Mouse (Mus musculus) midbrain, embryonic 11.5 days (tissue): ENCODE measurements around the gene Sh3d19. TPM values are rescaled to one million over a fixed set of nuclear protein-coding genes. Genes with fewer than 3 reads are reported as not detected.

Experiments used
- ATAC-seq: fragments of 200-750 bp; cut with Nextera tagmentation; 2 replicates; pipeline ENCODE4 v1.8.0; 2017; ENCODE audit warnings: moderate TSS enrichment, moderate library complexity; ENCODE audit not compliant: low FRiP score
- DNase-seq: peaks from one replicate; pipeline ENCODE4 v3.0.0; 2015; ENCODE audit warnings: low spot score; ENCODE audit errors: missing footprints
- H3K27ac ChIP-seq: fragments of 300-500 bp; sonication (generic); 2 replicates; pipeline ENCODE4 v1.5.1; 2014; ENCODE audit warnings: low read depth, low read length
- H3K27me3 ChIP-seq: fragments of 300-500 bp; sonication (generic); 2 replicates; pipeline ENCODE4 v1.6.1; 2014; ENCODE audit warnings: mild to moderate bottlenecking, low read length, moderate library complexity, mixed read lengths; ENCODE audit not compliant: control insufficient read depth, insufficient read depth
- H3K36me3 ChIP-seq: fragments of 300-500 bp; sonication (generic); 2 replicates; pipeline ENCODE4 v1.6.1; 2014; ENCODE audit warnings: mild to moderate bottlenecking, low read length, moderate library complexity, mixed read lengths; ENCODE audit not compliant: control insufficient read depth, insufficient read depth
- H3K4me1 ChIP-seq: fragments of 300-500 bp; sonication (generic); 2 replicates; pipeline ENCODE4 v1.6.1; 2014; ENCODE audit warnings: low read length; ENCODE audit not compliant: control insufficient read depth, insufficient read depth
- H3K4me2 ChIP-seq: fragments of 300-500 bp; sonication (generic); 2 replicates; pipeline ENCODE4 v1.6.1; 2014; ENCODE audit warnings: mild to moderate bottlenecking, moderate library complexity
- H3K4me3 ChIP-seq: fragments of 300-500 bp; sonication (generic); 2 replicates; pipeline ENCODE4 v1.5.1; 2014; ENCODE audit warnings: low read depth, low read length
- H3K9ac ChIP-seq: fragments of 300-500 bp; sonication (generic); 2 replicates; pipeline ENCODE4 v1.6.1; 2014; ENCODE audit warnings: low read length
- H3K9me3 ChIP-seq: fragments of 300-500 bp; sonication (generic); 2 replicates; pipeline ENCODE4 v1.6.1; 2016; ENCODE audit warnings: low read length; ENCODE audit not compliant: control insufficient read depth
- WGBS: fragments of 180-500 bp; shearing (Covaris S2); extraction: QIAGEN DNeasy Blood & Tissue Kit; methylation state at CpG from one replicate; pipeline ENCODE4 v1.1.7; 2014; 5-methylcytosine and 5-hydroxymethylcytosine counted together
- polyA plus RNA-seq: library from polyadenylated mRNA; unstranded; fragments of >200 nt; fragmentation: Nextera tagmentation; extraction: Ambion mirVana; gene quantifications from 2 replicates; pipeline ENCODE4 v1.2.1, GENCODE M21; 2014

The Sh3d19 gene
- polyA plus RNA-seq, 1 experiment from 2014 or later: 6.8 TPM

DNA sequence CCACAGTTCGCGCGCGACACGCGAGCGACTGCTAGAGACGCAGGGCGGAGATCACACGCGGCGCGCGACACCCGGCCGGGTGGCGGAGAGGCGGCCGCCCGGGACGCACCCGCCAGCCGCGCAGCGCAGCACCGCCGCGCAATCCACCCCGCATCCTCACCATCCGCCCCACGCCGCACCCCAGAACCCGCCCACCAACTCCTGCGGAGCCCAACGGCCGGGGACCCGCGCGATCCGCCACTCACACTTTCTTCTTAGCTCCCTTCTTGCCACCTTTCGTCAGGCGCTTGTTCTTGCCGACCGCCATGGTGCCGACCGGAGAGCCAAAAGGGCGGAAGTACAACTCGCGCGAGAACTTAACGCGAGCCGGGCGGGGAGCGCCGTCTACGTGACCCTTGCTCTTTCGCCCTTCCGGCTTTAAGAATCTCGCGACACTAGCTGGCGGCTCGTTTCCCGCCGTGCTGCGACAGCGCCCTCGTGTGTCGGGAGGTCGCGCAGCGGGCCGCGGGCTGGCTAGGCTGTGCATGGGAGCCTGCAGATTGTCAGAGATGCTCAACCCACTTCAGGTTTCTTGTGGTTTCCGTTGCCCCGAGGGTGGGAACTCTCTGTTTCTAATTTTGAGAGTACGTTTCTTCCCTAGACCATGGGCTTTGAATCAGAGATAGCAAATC, 171.5 kb downstream of the Sh3d19 start, which contains the start of gene Rps3a1:
Rps3a1 (minus strand) TSS at position 440 of the 671 bp plus-strand sequence.
- Histone ChIP-seq H3K4me1 (peaks cover 14% of the 10 kb centered on the region), H3K9me3 (no peaks in the 10 kb centered on the region), H3K27ac (peak within 1 kb of the TSS; percentile 65), H3K4me3 (peak within 1 kb of the TSS; percentile 80), H3K27me3 (no peaks in the 10 kb centered on the region), H3K9ac (peak within 1 kb of the TSS; percentile 97), H3K4me2 (peak within 1 kb of the TSS; percentile 79), H3K36me3 (peaks cover 14% of the 10 kb centered on the region)
- peak; percentile 100 for DNase-seq
- peak; percentile 96 for ATAC-seq
- under 1% methylated on average over 74 of the region's 77 CpGs for WGBS

DNA sequence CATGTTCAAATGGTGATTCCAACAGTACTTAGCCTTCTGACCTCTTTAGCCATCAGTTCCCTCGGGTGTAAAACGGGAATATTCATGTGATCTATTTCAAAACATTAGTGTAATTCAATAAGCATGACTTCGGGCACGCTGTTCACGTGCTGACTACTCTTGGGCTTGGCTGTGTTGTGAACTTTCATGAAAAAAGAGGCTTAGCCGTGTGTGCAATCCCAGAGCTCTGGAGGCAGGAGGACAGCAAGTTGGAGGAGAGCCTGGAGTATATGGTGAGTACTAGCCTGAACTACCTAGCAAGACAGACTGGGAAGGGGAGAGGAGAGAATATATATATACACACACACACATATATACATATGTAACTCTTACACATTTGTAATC, 172.0 kb downstream of the Sh3d19 start:
- H3K4me2 ChIP-seq: peak overlapping the region; percentile 30
- peak; percentile 51 for ATAC-seq
- H3K27ac ChIP-seq: no peak overlapping the region

DNA sequence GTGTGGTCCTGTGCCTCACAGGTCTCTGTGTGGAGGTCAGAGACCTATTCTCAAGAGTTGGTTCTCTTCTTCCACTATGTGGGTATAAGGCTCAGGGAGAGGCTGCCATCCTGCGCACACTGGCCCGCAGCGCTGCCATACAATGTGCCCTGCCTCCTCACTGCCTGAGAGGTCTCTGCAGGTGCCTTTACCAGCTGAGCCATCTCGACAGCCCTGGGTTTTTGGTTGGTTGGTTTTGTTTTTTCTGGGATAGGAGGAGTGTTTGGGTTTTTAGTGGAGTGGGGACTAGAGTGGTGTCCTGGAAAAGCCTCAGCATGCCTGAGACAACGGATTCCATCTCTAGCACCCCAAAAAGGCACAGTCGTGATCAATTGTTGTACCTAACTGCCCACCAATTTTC, 172.4 kb downstream of the Sh3d19 start:
- Histone ChIP-seq H3K27ac (no peak overlapping the region), H3K27me3 (no peaks in the 10 kb centered on the region), H3K4me1 (peaks cover 14% of the 10 kb centered on the region), H3K9ac (0 out of 2 replicates have a peak overlapping the region, but pooled peaks have one; percentile 16), H3K4me2 (no peak overlapping the region), H3K36me3 (peaks cover 10% of the 10 kb centered on the region; the same call in 1 of the 2 replicates), H3K9me3 (no peaks in the 10 kb centered on the region), H3K4me3 (no peak overlapping the region)
- 83% methylated on average over 6 of the region's 6 CpGs for WGBS
- DNase-seq (no peak), ATAC-seq (no peak)

More for the DNA sequence above, 172.0 kb downstream of the Sh3d19 start:
- H3K9me3 ChIP-seq: no peaks in the 10 kb centered on the region
- no peak overlapping the region for H3K4me3 ChIP-seq
- H3K9ac ChIP-seq: peak overlapping the region; percentile 42; the same call in 1 of the 2 replicates
- no peak for DNase-seq
- 44% methylated on average over 6 of the region's 6 CpGs for WGBS
- H3K4me1 ChIP-seq: peaks cover 14% of the 10 kb centered on the region
- no peaks in the 10 kb centered on the region for H3K27me3 ChIP-seq
- peaks cover 13% of the 10 kb centered on the region for H3K36me3 ChIP-seq

DNA sequence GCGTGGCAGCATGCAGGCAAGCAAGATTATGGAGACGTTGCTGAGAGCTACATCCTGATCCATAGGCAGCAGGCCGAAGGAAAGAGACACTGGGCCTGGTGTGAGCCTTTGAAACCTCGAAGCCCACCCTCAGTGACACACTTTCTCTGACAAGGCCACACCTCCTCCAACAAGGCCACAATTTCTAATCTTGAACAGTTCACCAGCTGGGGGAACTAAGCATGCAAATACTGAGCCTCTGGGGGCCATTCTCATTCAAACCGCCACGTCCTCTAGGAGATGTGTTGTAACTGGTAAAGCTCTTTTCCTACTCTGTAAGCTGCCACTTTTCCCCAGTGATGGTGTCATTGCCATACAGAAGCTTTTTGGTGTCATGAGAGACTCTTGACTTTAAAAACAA, 178.2 kb downstream of the Sh3d19 start:
- Histone ChIP-seq H3K27me3 (no peaks in the 10 kb centered on the region), H3K4me3 (no peak overlapping the region), H3K4me2 (no peak overlapping the region), H3K9me3 (no peaks in the 10 kb centered on the region), H3K27ac (no peak overlapping the region), H3K4me1 (no peaks in the 10 kb centered on the region), H3K36me3 (no peaks in the 10 kb centered on the region), H3K9ac (no peak overlapping the region)
- 71% methylated on average over 6 of the region's 6 CpGs for whole genome bisulfite sequencing
- ATAC-seq (no peak), DNase-seq (peak; percentile 26)

DNA sequence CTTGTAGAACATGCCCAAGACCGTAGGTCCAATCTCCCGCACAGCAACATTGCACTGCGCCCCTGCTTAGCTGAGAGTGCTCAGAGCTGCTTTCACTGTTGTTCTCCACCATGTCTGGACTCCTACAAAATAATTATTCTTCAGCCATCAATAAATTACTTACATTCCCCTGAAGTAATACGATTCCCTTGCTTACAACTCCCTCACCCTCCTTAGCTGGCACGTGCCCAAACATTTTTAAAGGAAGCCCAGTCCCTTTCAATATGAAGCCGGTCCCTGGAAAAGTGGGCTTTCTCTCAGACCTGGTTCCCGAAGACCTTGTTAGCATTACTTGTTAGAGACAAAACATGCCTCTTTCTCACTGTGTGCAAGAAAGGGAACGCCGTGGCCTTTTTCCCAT, 178.6 kb downstream of the Sh3d19 start:
- Histone ChIP-seq H3K36me3 (no peaks in the 10 kb centered on the region), H3K27me3 (no peaks in the 10 kb centered on the region), H3K4me2 (no peak overlapping the region), H3K27ac (no peak overlapping the region), H3K4me1 (no peaks in the 10 kb centered on the region), H3K4me3 (no peak overlapping the region), H3K9me3 (no peaks in the 10 kb centered on the region), H3K9ac (no peak overlapping the region)
- DNase-seq: peak; percentile 33
- ATAC-seq: no peak
- 87% methylated on average over 9 of the region's 9 CpGs for WGBS

DNA sequence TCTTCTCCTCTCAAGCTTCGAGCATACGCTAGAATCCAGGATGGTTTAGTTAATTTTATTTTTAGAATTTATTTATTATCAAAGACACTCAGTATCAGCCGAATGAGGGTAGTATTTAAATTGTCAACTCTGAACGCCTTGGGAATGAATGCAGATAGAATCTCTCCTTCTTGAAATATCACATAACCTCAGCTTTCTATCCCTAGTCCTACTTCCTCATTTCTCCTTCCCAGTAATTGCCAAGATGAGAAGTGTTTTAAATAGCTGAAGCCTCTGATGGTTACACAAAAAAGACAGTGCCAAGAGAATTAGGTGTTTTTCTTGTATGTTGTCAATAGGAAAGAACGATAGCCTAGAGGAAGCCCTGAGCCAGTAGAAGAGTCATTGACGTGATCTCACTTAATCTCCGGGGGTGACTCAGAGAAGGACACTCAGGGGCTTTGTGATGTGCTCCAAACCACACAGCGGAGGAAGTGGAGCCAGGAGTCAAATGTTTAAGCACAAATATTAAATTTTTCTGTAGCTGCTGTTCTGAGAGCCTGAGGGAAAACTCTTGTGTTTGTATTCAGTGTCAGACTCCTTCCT, 198.0 kb downstream of the Sh3d19 start:
- no peak for DNase-seq
- no peaks in the 10 kb centered on the region for H3K4me1 ChIP-seq
- no peaks in the 10 kb centered on the region for H3K9me3 ChIP-seq
- no peaks in the 10 kb centered on the region for H3K27me3 ChIP-seq
- ATAC-seq: no peak
- no peak overlapping the region for H3K4me2 ChIP-seq
- H3K36me3 ChIP-seq: no peaks in the 10 kb centered on the region
- 82% methylated on average over 8 of the region's 8 CpGs for WGBS
- no peak overlapping the region for H3K4me3 ChIP-seq
- H3K27ac ChIP-seq: no peak overlapping the region
- no peak overlapping the region for H3K9ac ChIP-seq

DNA sequence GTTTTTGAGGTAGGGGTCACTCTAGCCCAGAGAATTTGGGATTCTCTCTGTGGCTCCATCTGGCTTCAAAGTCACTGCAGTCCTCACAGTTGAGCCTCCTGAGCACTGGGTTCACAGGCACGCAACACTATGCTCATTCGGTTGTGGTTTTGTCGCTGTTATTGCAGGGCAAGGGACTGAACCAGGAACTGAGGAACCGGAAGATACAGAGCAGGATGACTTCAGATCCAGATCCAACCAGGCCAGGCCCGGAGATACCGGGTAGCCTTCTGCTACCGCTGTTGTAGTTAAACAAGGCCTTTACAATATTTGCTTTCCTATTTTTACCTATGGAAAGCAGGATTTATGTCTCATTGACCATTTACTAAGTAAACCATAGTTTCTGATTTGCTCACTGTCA, 208.8 kb downstream of the Sh3d19 start:
- Histone ChIP-seq H3K27me3 (no peaks in the 10 kb centered on the region), H3K4me1 (no peaks in the 10 kb centered on the region), H3K9me3 (no peaks in the 10 kb centered on the region), H3K36me3 (no peaks in the 10 kb centered on the region), H3K4me3 (no peak overlapping the region), H3K27ac (no peak overlapping the region), H3K4me2 (no peak overlapping the region), H3K9ac (no peak overlapping the region)
- ATAC-seq (no peak), DNase-seq (no peak)
- 89% methylated on average over 7 of the region's 7 CpGs for WGBS

Other genes starting within 250 kb of the Sh3d19 start
- 0.43 and 0.48 TPM in 2 replicates for gene Fam160a1, start 153.8 kb upstream of the Sh3d19 start, polyA plus RNA-seq
- 0.15 and 0.29 TPM in 2 replicates for gene Glt28d2, start 83.6 kb upstream of the Sh3d19 start, polyA plus RNA-seq
- 0.67 and 0.91 TPM in 2 replicates for gene Gm37240, start 83.6 kb upstream of the Sh3d19 start, polyA plus RNA-seq
- not detected in 2 replicates for gene Prss48, start 31.4 kb downstream of the Sh3d19 start, polyA plus RNA-seq
- gene Rps3a1, start 171.6 kb downstream of the Sh3d19 start, polyA plus RNA-seq: 1,104 and 1,128 TPM in 2 replicates